Mouse (Mus musculus) hindbrain, postnatal 0 days (tissue): ENCODE data around the gene Gm17622. TPM values are rescaled to one million over a fixed set of nuclear protein-coding genes. Genes with fewer than 3 reads are reported as not detected.

Source experiments
- ATAC-seq: fragments of 200-750 bp; cut with Nextera tagmentation; 2 replicates; pipeline ENCODE4 v1.8.0; 2017; ENCODE audit warnings: mild to moderate bottlenecking, moderate TSS enrichment, moderate library complexity
- DNase-seq: peaks from one replicate; pipeline ENCODE4 v3.0.0-alpha.2; 2015; ENCODE audit warnings: low spot score
- H3K27ac ChIP-seq: fragments of 300-500 bp; sonication (generic); 2 replicates; pipeline ENCODE4 v1.5.1; 2014; ENCODE audit warnings: mild to moderate bottlenecking
- H3K27me3 ChIP-seq: fragments of 300-500 bp; sonication (generic); 2 replicates; pipeline ENCODE4 v1.6.1; 2014; ENCODE audit warnings: low read length, mixed read lengths; ENCODE audit not compliant: insufficient read depth
- H3K36me3 ChIP-seq: fragments of 300-500 bp; sonication (generic); 2 replicates; pipeline ENCODE4 v1.6.1; 2014; ENCODE audit warnings: low read length, mixed read lengths; ENCODE audit not compliant: insufficient read depth
- H3K4me1 ChIP-seq: fragments of 300-500 bp; sonication (generic); 2 replicates; pipeline ENCODE4 v1.6.1; 2014; ENCODE audit warnings: antibody characterized with exemption, low read length, mixed read lengths; ENCODE audit not compliant: insufficient read depth
- H3K4me2 ChIP-seq: fragments of 300-500 bp; sonication (generic); 2 replicates; pipeline ENCODE4 v1.6.1; 2014; ENCODE audit warnings: low read depth, mild to moderate bottlenecking, low read length, moderate library complexity, mixed read lengths
- H3K4me3 ChIP-seq: fragments of 300-500 bp; sonication (generic); 2 replicates; pipeline ENCODE4 v1.5.1; 2014; ENCODE audit warnings: low read length
- H3K9ac ChIP-seq: fragments of 300-500 bp; sonication (generic); replicated peaks from 2 replicates; pipeline ENCODE4 v1.6.1; 2014; ENCODE audit warnings: mild to moderate bottlenecking, low read length, moderate library complexity, mixed read lengths
- H3K9me3 ChIP-seq: fragments of 300-500 bp; sonication (generic); 2 replicates; pipeline ENCODE4 v1.6.1; 2016; ENCODE audit warnings: low read length, mixed read lengths
- CTCF ChIP-seq: IDR thresholded peaks from 2 replicates; pipeline ENCODE4 v1.5.1; 2016; ENCODE audit warnings: antibody characterized with exemption, control low read depth, low read depth
- WGBS: fragments of 180-500 bp; shearing (Covaris S2); extraction: QIAGEN DNeasy Blood & Tissue Kit; methylation state at CpG from one replicate; pipeline ENCODE4 v1.1.7; 2014; 5-methylcytosine and 5-hydroxymethylcytosine counted together
- polyA plus RNA-seq: library from polyadenylated mRNA; unstranded; fragments of >200 nt; fragmentation: Nextera tagmentation; extraction: Ambion mirVana; gene quantifications from 2 replicates; pipeline ENCODE4 v1.2.1, GENCODE M21; 2015
- total RNA-seq: library from RNA; depleted of rRNA; stranded (reverse); fragments of >200 nt; gene quantifications from 2 replicates; pipeline ENCODE4 v1.2.3, GENCODE M21; 2014; rRNA removed

Gene Gm17622
- total RNA-seq (not detected in 2 replicates), polyA plus RNA-seq (not detected in 2 replicates)

- H3K9me3 ChIP-seq = 0 out of 2 replicates have a peak, but pooled peaks cover 2% of the 10 kb centered on the region
- H3K27me3 ChIP-seq = no peaks in the 10 kb centered on the region
- no peak for TF ChIP-seq CTCF
- no peak within 1 kb of the TSS for H3K4me3 ChIP-seq
- H3K9ac ChIP-seq = no peak within 1 kb of the TSS
- no peak for DNase-seq
- H3K27ac ChIP-seq = no peak within 1 kb of the TSS
- H3K4me1 ChIP-seq = no peaks in the 10 kb centered on the region
- ATAC-seq = no peak
- H3K4me2 ChIP-seq = no peak within 1 kb of the TSS
- peaks cover 5% of the 10 kb centered on the region; the same call in 1 of the 2 replicates for H3K36me3 ChIP-seq
- WGBS = 94% methylated on average over 3 of the region's 3 CpGs
Measured at GRCm38 (mm10) chr13:96490433-96490832, at the start of gene Gm17622. Gm17622 (plus strand) TSS chr13:96490733.

- no peak overlapping the region for H3K4me3 ChIP-seq
- no peak overlapping the region for H3K27ac ChIP-seq
- no peaks in the 10 kb centered on the region for H3K36me3 ChIP-seq
- TF ChIP-seq CTCF = no peak
- H3K4me1 ChIP-seq = no peaks in the 10 kb centered on the region
- no peak for DNase-seq
- no peaks in the 10 kb centered on the region for H3K27me3 ChIP-seq
- no peak overlapping the region for H3K4me2 ChIP-seq
- no peaks in the 10 kb centered on the region for H3K9me3 ChIP-seq
- no peak for ATAC-seq
- no peak overlapping the region for H3K9ac ChIP-seq
- WGBS = 85% methylated on average over 11 of the region's 11 CpGs
Measured at GRCm38 (mm10) chr13:96450205-96450856, 40.2 kb upstream of the Gm17622 start.

- no peak overlapping the region for H3K4me2 ChIP-seq
- 94% methylated on average over 7 of the region's 7 CpGs for WGBS
- ATAC-seq (no peak), DNase-seq (no peak)
- H3K9ac ChIP-seq = no peak overlapping the region
- H3K4me1 ChIP-seq = no peaks in the 10 kb centered on the region
- H3K4me3 ChIP-seq = no peak overlapping the region
- H3K36me3 ChIP-seq = no peaks in the 10 kb centered on the region
- H3K27me3 ChIP-seq = no peaks in the 10 kb centered on the region
- no peak for TF ChIP-seq CTCF
- H3K27ac ChIP-seq = no peak overlapping the region
- no peaks in the 10 kb centered on the region for H3K9me3 ChIP-seq
Measured at GRCm38 (mm10) chr13:96450869-96451268, 39.7 kb upstream of the Gm17622 start.

- ATAC-seq (no peak), DNase-seq (no peak)
- no peaks in the 10 kb centered on the region for H3K27me3 ChIP-seq
- H3K36me3 ChIP-seq = no peaks in the 10 kb centered on the region
- WGBS = 90% methylated on average over 11 of the region's 11 CpGs
- no peaks in the 10 kb centered on the region for H3K9me3 ChIP-seq
- TF ChIP-seq CTCF = no peak
- no peaks in the 10 kb centered on the region for H3K4me1 ChIP-seq
- H3K4me3 ChIP-seq = no peak overlapping the region
- no peak overlapping the region for H3K9ac ChIP-seq
- H3K4me2 ChIP-seq = no peak overlapping the region
- no peak overlapping the region for H3K27ac ChIP-seq
Measured at GRCm38 (mm10) chr13:96451386-96452140, 39.0 kb upstream of the Gm17622 start.

- no peak for TF ChIP-seq CTCF
- H3K9ac ChIP-seq = no peak overlapping the region
- WGBS = 94% methylated on average over 3 of the region's 3 CpGs
- DNase-seq (no peak), ATAC-seq (no peak)
- H3K4me1 ChIP-seq = no peaks in the 10 kb centered on the region
- no peaks in the 10 kb centered on the region for H3K27me3 ChIP-seq
- H3K4me3 ChIP-seq = no peak overlapping the region
- no peak overlapping the region for H3K27ac ChIP-seq
- no peak overlapping the region for H3K4me2 ChIP-seq
- no peaks in the 10 kb centered on the region for H3K9me3 ChIP-seq
- no peaks in the 10 kb centered on the region for H3K36me3 ChIP-seq
Measured at GRCm38 (mm10) chr13:96452621-96453020, 37.9 kb upstream of the Gm17622 start.

- ATAC-seq = no peak
- no peaks in the 10 kb centered on the region for H3K9me3 ChIP-seq
- no peak for TF ChIP-seq CTCF
- H3K27ac ChIP-seq = no peak overlapping the region
- no peak overlapping the region for H3K9ac ChIP-seq
- WGBS = 81% methylated on average over 3 of the region's 3 CpGs
- H3K4me3 ChIP-seq = no peak overlapping the region
- no peak for DNase-seq
- no peaks in the 10 kb centered on the region for H3K4me1 ChIP-seq
- H3K36me3 ChIP-seq = no peaks in the 10 kb centered on the region
- no peaks in the 10 kb centered on the region for H3K27me3 ChIP-seq
- no peak overlapping the region for H3K4me2 ChIP-seq
Measured at GRCm38 (mm10) chr13:96454288-96454687, 36.2 kb upstream of the Gm17622 start.

- ATAC-seq (no peak), DNase-seq (no peak)
- H3K4me2 ChIP-seq = no peak overlapping the region
- no peaks in the 10 kb centered on the region for H3K4me1 ChIP-seq
- no peaks in the 10 kb centered on the region for H3K9me3 ChIP-seq
- H3K4me3 ChIP-seq = no peak overlapping the region
- WGBS = 92% methylated on average over 5 of the region's 5 CpGs
- H3K27ac ChIP-seq = no peak overlapping the region
- no peaks in the 10 kb centered on the region for H3K27me3 ChIP-seq
- no peak for TF ChIP-seq CTCF
- no peak overlapping the region for H3K9ac ChIP-seq
- no peaks in the 10 kb centered on the region for H3K36me3 ChIP-seq
Measured at GRCm38 (mm10) chr13:96457566-96457965, 33.0 kb upstream of the Gm17622 start.
